Mouse (Mus musculus) MEL (cell line): ENCODE measurements around the gene Naglu. TPM values are rescaled to one million over a fixed set of nuclear protein-coding genes. Genes with fewer than 3 reads are reported as not detected.

ENCODE experiments used
- DNase-seq: peaks from one replicate; pipeline ENCODE4 v3.0.0; 2011; ENCODE audit warnings: low read depth, low spot score
- H3K27ac ChIP-seq: 2 replicates; pipeline ENCODE4 v1.5.1; 2012; ENCODE audit warnings: low read depth, mild to moderate bottlenecking, control low read depth, low read length, moderate library complexity; ENCODE audit not compliant: control insufficient read depth
- H3K27me3 ChIP-seq, 2 experiments: fragments of 150-350 bp in 1 of 2; sonication (generic) in 1 of 2; 2 replicates each; pipeline ENCODE4 v1.6.1; 2012; ENCODE audit warnings: low read length in 2 of 2, mild to moderate bottlenecking in 2 of 2, improper control_type of control experiment in 1 of 2, moderate library complexity in 1 of 2; ENCODE audit not compliant: insufficient read depth in 2 of 2, control insufficient read depth in 1 of 2
- H3K36me3 ChIP-seq, 2 experiments: 2 replicates each; pipeline ENCODE4 v1.6.1; 2012 to 2014; ENCODE audit warnings: low read length in 2 of 2, improper control_type of control experiment in 1 of 2, inconsistent platforms in 1 of 2, mild to moderate bottlenecking in 1 of 2; ENCODE audit not compliant: insufficient read depth in 2 of 2, control insufficient read depth in 1 of 2
- H3K4me1 ChIP-seq, 2 experiments: fragments of 150-350 bp in 1 of 2; sonication (generic) in 1 of 2; 2 replicates each; pipeline ENCODE4 v1.6.1; 2012; ENCODE audit warnings: low read length in 2 of 2, improper control_type of control experiment in 1 of 2, mild to moderate bottlenecking in 1 of 2; ENCODE audit not compliant: insufficient read depth in 2 of 2, control insufficient read depth in 1 of 2
- H3K4me3 ChIP-seq, 2 experiments: fragments of 150-350 bp in 1 of 2; sonication (generic) in 1 of 2; 2 replicates each; pipeline ENCODE4 v1.5.1; 2012; ENCODE audit warnings: low read depth in 2 of 2, low read length in 2 of 2, mild to moderate bottlenecking in 2 of 2, moderate library complexity in 2 of 2, control low read depth in 1 of 2, improper control_type of control experiment in 1 of 2; ENCODE audit not compliant: control insufficient read depth in 1 of 2, insufficient read depth in 1 of 2
- H3K79me2 ChIP-seq: 2 replicates; pipeline ENCODE4 v1.6.1; 2012; ENCODE audit warnings: mild to moderate bottlenecking, low read length, moderate library complexity; ENCODE audit not compliant: control insufficient read depth, poor library complexity, insufficient read depth
- H3K9ac ChIP-seq: 2 replicates; pipeline ENCODE4 v1.6.1; 2012; ENCODE audit warnings: low read depth, mild to moderate bottlenecking, control low read depth, low read length, moderate library complexity; ENCODE audit not compliant: control insufficient read depth, poor library complexity, severe bottlenecking
- H3K9me3 ChIP-seq: fragments of 150-350 bp; sonication (generic); replicated peaks from 2 replicates; pipeline ENCODE4 v1.6.1; 2012; ENCODE audit warnings: mild to moderate bottlenecking, low read length, improper control_type of control experiment, moderate library complexity; ENCODE audit not compliant: insufficient read depth
- BHLHE40 ChIP-seq: IDR thresholded peaks from 2 replicates; pipeline ENCODE4 v1.6.1; 2012; ENCODE audit warnings: low read depth, mild to moderate bottlenecking, inconsistent platforms, low read length, improper control_type of control experiment, borderline replicate concordance
- CHD1 ChIP-seq: IDR thresholded peaks from 2 replicates; pipeline ENCODE4 v1.6.1; 2012; ENCODE audit warnings: low read depth, mild to moderate bottlenecking, inconsistent platforms, low read length, improper control_type of control experiment
- CHD2 ChIP-seq: IDR thresholded peaks from 2 replicates; pipeline ENCODE4 v1.6.1; 2011; ENCODE audit warnings: low read length, improper control_type of control experiment
- GABPA ChIP-seq: IDR thresholded peaks from 2 replicates; pipeline ENCODE4 v1.6.1; 2012; ENCODE audit warnings: low read depth, mild to moderate bottlenecking, inconsistent platforms, low read length, improper control_type of control experiment, moderate library complexity
- HCFC1 ChIP-seq: IDR thresholded peaks from 2 replicates; pipeline ENCODE4 v1.6.1; 2012; ENCODE audit warnings: low read depth, mild to moderate bottlenecking, inconsistent platforms, low read length, improper control_type of control experiment, moderate library complexity
- KAT2A ChIP-seq: conservative IDR thresholded peaks from 2 replicates; pipeline ENCODE4 v1.6.1; 2012; ENCODE audit warnings: low read depth, low read length, improper control_type of control experiment, inconsistent platforms
- MAFK ChIP-seq: IDR thresholded peaks from 2 replicates; pipeline ENCODE4 v1.6.1; 2011; ENCODE audit warnings: low read depth, mild to moderate bottlenecking, low read length, improper control_type of control experiment, borderline replicate concordance
- MAX ChIP-seq: IDR thresholded peaks from 2 replicates; pipeline ENCODE4 v1.6.1; 2011; ENCODE audit warnings: low read length, improper control_type of control experiment
- MAZ ChIP-seq: IDR thresholded peaks from 2 replicates; pipeline ENCODE4 v1.6.1; 2012; ENCODE audit warnings: low read depth, mild to moderate bottlenecking, inconsistent platforms, low read length, improper control_type of control experiment
- MEF2A ChIP-seq: IDR thresholded peaks from 2 replicates; pipeline ENCODE4 v1.6.1; 2014; ENCODE audit warnings: low read depth, mild to moderate bottlenecking, inconsistent platforms, low read length, improper control_type of control experiment; ENCODE audit not compliant: poor library complexity, insufficient replicate concordance, severe bottlenecking; ENCODE audit errors: extremely low read depth
- NRF1 ChIP-seq: IDR thresholded peaks from 2 replicates; pipeline ENCODE4 v1.6.1; 2014; ENCODE audit warnings: low read depth, mild to moderate bottlenecking, inconsistent platforms, low read length, improper control_type of control experiment, moderate library complexity; ENCODE audit not compliant: poor library complexity, insufficient read depth, severe bottlenecking
- POLR2A ChIP-seq, 2 experiments: IDR thresholded peaks; 2 replicates each; pipeline ENCODE4 v1.6.1; 2011 to 2012; ENCODE audit warnings: low read length in 2 of 2, mild to moderate bottlenecking in 2 of 2, control low read depth in 1 of 2, improper control_type of control experiment in 1 of 2, low read depth in 1 of 2, moderate library complexity in 1 of 2; ENCODE audit not compliant: control insufficient read depth in 1 of 2, insufficient read depth in 1 of 2, poor library complexity in 1 of 2
- POLR2AphosphoS2 ChIP-seq: IDR thresholded peaks from 2 replicates; pipeline ENCODE4 v1.6.1; 2011; ENCODE audit warnings: low read length, improper control_type of control experiment
- POLR2AphosphoS5 ChIP-seq: IDR thresholded peaks from 2 replicates; pipeline ENCODE4 v1.6.1; 2012; ENCODE audit warnings: low read depth, borderline replicate concordance, mild to moderate bottlenecking, inconsistent platforms, low read length, moderate library complexity, mixed read lengths
- RCOR1 ChIP-seq: IDR thresholded peaks from 2 replicates; pipeline ENCODE4 v1.6.1; 2012; ENCODE audit warnings: low read depth, mild to moderate bottlenecking, inconsistent platforms, low read length, improper control_type of control experiment
- TAL1 ChIP-seq: IDR thresholded peaks from 2 replicates; pipeline ENCODE4 v1.6.1; 2012; ENCODE audit warnings: mild to moderate bottlenecking, inconsistent platforms, low read length, moderate library complexity, mixed read lengths
- TBP ChIP-seq: IDR thresholded peaks from 2 replicates; pipeline ENCODE4 v1.8.0; 2011; ENCODE audit warnings: low read depth, low read length, improper control_type of control experiment
- ZKSCAN1 ChIP-seq: IDR thresholded peaks from 2 replicates; pipeline ENCODE4 v1.6.1; 2012; ENCODE audit warnings: low read depth, mild to moderate bottlenecking, inconsistent platforms, low read length, improper control_type of control experiment, moderate library complexity
- ZMIZ1 ChIP-seq: IDR thresholded peaks from 2 replicates; pipeline ENCODE4 v1.6.1; 2012; ENCODE audit warnings: low read depth, mild to moderate bottlenecking, inconsistent platforms, low read length, improper control_type of control experiment, moderate library complexity
- ZNF384 ChIP-seq: IDR thresholded peaks from 2 replicates; pipeline ENCODE4 v1.6.1; 2012; ENCODE audit warnings: low read depth, mild to moderate bottlenecking, inconsistent platforms, low read length, improper control_type of control experiment
- polyA plus RNA-seq, 2 experiments: library from polyadenylated mRNA; stranded (reverse) in 1 of 2; unstranded in 1 of 2; fragments of >175 nt in 1 of 2; fragments of >200 nt in 1 of 2; gene quantifications; 2 replicates each; pipeline versions ENCODE4 v1.2.1 to v1.2.4; 2012; ENCODE audit warnings: low replicate concordance in 2 of 2, low read depth in 1 of 2; ENCODE audit not compliant: insufficient read length in 2 of 2, insufficient read depth in 1 of 2, missing spikeins in 1 of 2
- total RNA-seq: library from RNA; depleted of rRNA; stranded (reverse); fragments of 300-350 nt; gene quantifications from 2 replicates; pipeline ENCODE4 v1.2.3, GENCODE M21; 2012

Gene Naglu
- total and polyA plus RNA-seq, 3 experiments, result 1.5 to 3.1 TPM; not detected in 1

- TF ChIP-seq MEF2A (no peak), HCFC1 (peak; percentile 92), TBP (peak; percentile 88), ZMIZ1 (peak; percentile 79), POLR2A (IDR thresholded peaks at IDR 0.05; ENCODE audit: control insufficient read depth in 1 of 2, insufficient read depth in 1 of 2, low read depth in 1 of 2, low read length in 2 of 2, poor library complexity in 1 of 2) (peak; percentile 90 to 95)
These were observed 12.6 kb downstream of the Naglu start, which contains the start of gene Coasy (continued) for GRCm38 (mm10) chr11:101082208-101083082.

- no peak for DNase-seq
- Histone ChIP-seq H3K4me1 (peaks cover 6 to 24% of the 10 kb centered on the region in 2 experiments), H3K27ac (peak overlapping the region; percentile 87), H3K79me2 (peaks cover 22% of the 10 kb centered on the region), H3K4me3 (peak overlapping the region; percentile 77 to 82), H3K9me3 (no peaks in the 10 kb centered on the region), H3K36me3 (peaks cover 0 to 18% of the 10 kb centered on the region in 2 experiments; a peak in 2 of 4 replicates), H3K27me3 (no peaks in the 10 kb centered on the region), H3K9ac (peak overlapping the region; percentile 90)
- TF ChIP-seq POLR2AphosphoS2, result no peak
- TF ChIP-seq CHD1, result no peak
- no peak for TF ChIP-seq MAX
- no peak for TF ChIP-seq NRF1
- no peak for TF ChIP-seq MAFK
- TF ChIP-seq RCOR1, result no peak
- no peak for TF ChIP-seq MAZ
- no peak for TF ChIP-seq BHLHE40
- TF ChIP-seq ZNF384, result no peak
- TF ChIP-seq MEF2A, result no peak
- no peak for TF ChIP-seq POLR2AphosphoS5
- no peak for TF ChIP-seq ZKSCAN1
- TF ChIP-seq KAT2A, result no peak
- TF ChIP-seq CHD2, result no peak
- TF ChIP-seq GABPA, result no peak
- TF ChIP-seq TAL1, result no peak
- TF ChIP-seq POLR2A (IDR thresholded peaks at IDR 0.05; ENCODE audit: control insufficient read depth in 1 of 2, insufficient read depth in 1 of 2, low read depth in 1 of 2, low read length in 2 of 2, poor library complexity in 1 of 2), result no peak
These were observed 13.4 kb downstream of the Naglu start for GRCm38 (mm10) chr11:101083083-101083697.
